ENCODE assay signal across 16 mouse cellular contexts in genomic region chr13:52152221-52152620, GRCm38 (mm10).
DNase-seq lines count a peak whose midpoint lies in the region; ATAC-seq and TF ChIP-seq lines count a peak whose summit lies in the region.
"Had no signal": no experiment of that assay in that cellular context is flagged by ENCODE, and none has a peak within 500 bp of the region (broad histone marks: within the 10 kb centered on the region; RNA-seq: fewer than 3 reads in every experiment).

No protein-coding gene starts in this region.

- WGBS in intestine, embryonic 14.5 days: 27% methylated on average over 4 of the region's 4 CpGs
- 27% methylated on average over 4 of the region's 4 CpGs for WGBS in intestine, postnatal 0 days
- WGBS in lung, embryonic 14.5 days: 21% methylated on average over 4 of the region's 4 CpGs
- 42% methylated on average over 4 of the region's 4 CpGs for WGBS in embryonic facial prominence, embryonic 14.5 days
- 20% methylated on average over 4 of the region's 4 CpGs for WGBS in stomach, embryonic 15.5 days

- no peaks in the 10 kb centered on the region for H3K9me3 ChIP-seq in intestine, embryonic 14.5 days (ENCODE audit: control insufficient read depth, low read length)
- no peaks in the 10 kb centered on the region for H3K9me3 ChIP-seq in intestine, postnatal 0 days (ENCODE audit: control insufficient read depth)
- H3K9me3 ChIP-seq in lung, embryonic 14.5 days (ENCODE audit: low read depth, low read length): no peaks in the 10 kb centered on the region
- 0 out of 2 replicates have a peak, but pooled peaks cover 4% of the 10 kb centered on the region for H3K9me3 ChIP-seq in embryonic facial prominence, embryonic 14.5 days (ENCODE audit: control insufficient read depth, low read length)
- no peaks in the 10 kb centered on the region for H3K9me3 ChIP-seq in stomach, embryonic 15.5 days
- H3K9me3 ChIP-seq: hindbrain, embryonic 13.5 days; limb, embryonic 12.5 days; midbrain, embryonic 12.5 days had no signal

- no peak overlapping the region for H3K4me2 ChIP-seq in intestine, embryonic 14.5 days (ENCODE audit: low read length)
- H3K4me2 ChIP-seq in intestine, postnatal 0 days (replicated peaks; ENCODE audit: low read depth): no peak overlapping the region
- peak overlapping the region; percentile 21; the same call in 1 of the 2 replicates for H3K4me2 ChIP-seq in lung, embryonic 14.5 days
- H3K4me2 ChIP-seq in embryonic facial prominence, embryonic 14.5 days (ENCODE audit: low read depth, low read length): no peak overlapping the region
- H3K4me2 ChIP-seq in stomach, embryonic 15.5 days: no peak overlapping the region
- H3K4me2 ChIP-seq: hindbrain, embryonic 13.5 days; limb, embryonic 12.5 days; midbrain, embryonic 12.5 days had no signal

- no peak overlapping the region for H3K9ac ChIP-seq in intestine, embryonic 14.5 days (ENCODE audit: low read length)
- no peak overlapping the region for H3K9ac ChIP-seq in intestine, postnatal 0 days (ENCODE audit: low read depth, low read length)
- H3K9ac ChIP-seq in lung, embryonic 14.5 days: no peak overlapping the region
- no peak overlapping the region for H3K9ac ChIP-seq in embryonic facial prominence, embryonic 14.5 days (ENCODE audit: low read depth, low read length)
- no peak overlapping the region for H3K9ac ChIP-seq in stomach, embryonic 15.5 days
- H3K9ac ChIP-seq: hindbrain, embryonic 13.5 days; limb, embryonic 12.5 days; midbrain, embryonic 12.5 days had no signal

- H3K4me3 ChIP-seq in intestine, embryonic 14.5 days (ENCODE audit: low read depth, low read length): no peak overlapping the region
- H3K4me3 ChIP-seq in intestine, postnatal 0 days (ENCODE audit: low read depth, low read length): no peak overlapping the region
- no peak overlapping the region for H3K4me3 ChIP-seq in lung, embryonic 14.5 days (ENCODE audit: low read depth, low read length)
- no peak overlapping the region for H3K4me3 ChIP-seq in embryonic facial prominence, embryonic 14.5 days (ENCODE audit: low read depth, low read length)
- no peak overlapping the region for H3K4me3 ChIP-seq in stomach, embryonic 15.5 days (replicated peaks)
- H3K4me3 ChIP-seq: hindbrain, embryonic 13.5 days; limb, embryonic 12.5 days; midbrain, embryonic 12.5 days had no signal

- no peak for DNase-seq in intestine, embryonic 14.5 days (ENCODE audit: low spot score)
- no peak for DNase-seq in lung, embryonic 14.5 days
- DNase-seq in lung, postnatal 36 days: no peak
- no peak for DNase-seq in embryonic facial prominence, embryonic 14.5 days (ENCODE audit: low spot score)
- no peak for DNase-seq in thymus, postnatal 0 days (ENCODE audit: low spot score)
- DNase-seq: adrenal gland, adult 8-10 months; cerebellum, postnatal 14 days; gastrocnemius, postnatal 14 days; lung, postnatal 10 days; right cerebral cortex, postnatal 25 days had no signal

- peak overlapping the region; percentile 57; the same call in 1 of the 2 replicates for H3K27ac ChIP-seq in intestine, embryonic 14.5 days (ENCODE audit: low read depth)
- H3K27ac ChIP-seq in intestine, postnatal 0 days (ENCODE audit: low read depth, low read length): no peak overlapping the region
- H3K27ac ChIP-seq in lung, embryonic 14.5 days (ENCODE audit: low read depth): peak overlapping the region; percentile 81
- 0 out of 2 replicates have a peak overlapping the region, but pooled peaks have one; percentile 28 for H3K27ac ChIP-seq in embryonic facial prominence, embryonic 14.5 days (replicated peaks; ENCODE audit: low read depth, low read length)
- H3K27ac ChIP-seq in stomach, embryonic 15.5 days: peak overlapping the region; percentile 74
- H3K27ac ChIP-seq: hindbrain, embryonic 13.5 days; limb, embryonic 12.5 days; midbrain, embryonic 12.5 days had no signal

- no peak for ATAC-seq in intestine, embryonic 14.5 days (replicated peaks; ENCODE audit: low FRiP score, low TSS enrichment, low read depth)
- ATAC-seq in intestine, postnatal 0 days: no peak
- no peak; the same call in 1 of the 2 replicates for ATAC-seq in lung, embryonic 14.5 days (ENCODE audit: insufficient read depth)
- ATAC-seq in embryonic facial prominence, embryonic 14.5 days (ENCODE audit: low read depth): peak; percentile 34; the same call in 1 of the 2 replicates
- ATAC-seq in stomach, embryonic 15.5 days (ENCODE audit: insufficient read depth, low FRiP score, low read depth): no peak
- ATAC-seq in megakaryocyte-erythroid progenitor cell, adult 5-6 weeks (replicated peaks; ENCODE audit: low FRiP score, low TSS enrichment, poor library complexity, severe bottlenecking): no peak

- no peaks in the 10 kb centered on the region for H3K27me3 ChIP-seq in intestine, embryonic 14.5 days (replicated peaks; ENCODE audit: control insufficient read depth, insufficient read depth, low read length)
- no peaks in the 10 kb centered on the region for H3K27me3 ChIP-seq in intestine, postnatal 0 days (replicated peaks; ENCODE audit: control insufficient read depth, insufficient read depth, low read length)
- H3K27me3 ChIP-seq in lung, embryonic 14.5 days (ENCODE audit: insufficient read depth, low read length): no peaks in the 10 kb centered on the region
- no peaks in the 10 kb centered on the region for H3K27me3 ChIP-seq in embryonic facial prominence, embryonic 14.5 days (replicated peaks; ENCODE audit: control insufficient read depth, insufficient read depth, low read length)
- no peaks in the 10 kb centered on the region for H3K27me3 ChIP-seq in stomach, embryonic 15.5 days (replicated peaks)
- H3K27me3 ChIP-seq: hindbrain, embryonic 13.5 days; limb, embryonic 12.5 days had no signal

- peaks cover 14% of the 10 kb centered on the region for H3K4me1 ChIP-seq in intestine, embryonic 14.5 days (replicated peaks; ENCODE audit: control insufficient read depth, insufficient read depth, low read length)
- 0 out of 2 replicates have a peak, but pooled peaks cover 11% of the 10 kb centered on the region for H3K4me1 ChIP-seq in intestine, postnatal 0 days (replicated peaks; ENCODE audit: control insufficient read depth, insufficient read depth, low read length)
- H3K4me1 ChIP-seq in lung, embryonic 14.5 days (ENCODE audit: insufficient read depth): peaks cover 25% of the 10 kb centered on the region
- H3K4me1 ChIP-seq in embryonic facial prominence, embryonic 14.5 days (ENCODE audit: control insufficient read depth, insufficient read depth, low read length): peaks cover 31% of the 10 kb centered on the region
- H3K4me1 ChIP-seq in stomach, embryonic 15.5 days: peaks cover 23% of the 10 kb centered on the region

- no peak for TF ChIP-seq CTCF in intestine, postnatal 0 days (IDR thresholded peaks at IDR 0.05; ENCODE audit: low read depth)
- no peak for TF ChIP-seq CTCF in lung, embryonic 14.5 days (IDR thresholded peaks at IDR 0.05; ENCODE audit: low read depth)

- H3K36me3 ChIP-seq in intestine, embryonic 14.5 days (ENCODE audit: control insufficient read depth, insufficient read depth, low read length): no peaks in the 10 kb centered on the region
- no peaks in the 10 kb centered on the region for H3K36me3 ChIP-seq in intestine, postnatal 0 days (ENCODE audit: control insufficient read depth, insufficient read depth)
- no peaks in the 10 kb centered on the region for H3K36me3 ChIP-seq in lung, embryonic 14.5 days (ENCODE audit: insufficient read depth)
- H3K36me3 ChIP-seq in embryonic facial prominence, embryonic 14.5 days (ENCODE audit: control insufficient read depth, insufficient read depth, low read length): no peaks in the 10 kb centered on the region
- no peaks in the 10 kb centered on the region for H3K36me3 ChIP-seq in stomach, embryonic 15.5 days
- H3K36me3 ChIP-seq: hindbrain, embryonic 13.5 days; limb, embryonic 12.5 days; midbrain, embryonic 12.5 days had no signal
